Mouse (Mus musculus) urinary bladder, postnatal 0 days (tissue): ENCODE data around the gene Olfr1402. TPM values are rescaled to one million over a fixed set of nuclear protein-coding genes. Genes with fewer than 3 reads are reported as not detected.

Experiments used
- polyA plus RNA-seq: library from polyadenylated mRNA; unstranded; fragments of >200 nt; fragmentation: Nextera tagmentation; extraction: Ambion mirVana; gene quantifications from 2 replicates; pipeline ENCODE4 v1.2.1, GENCODE M21; 2015

Gene Olfr1402
- polyA plus RNA-seq: 0.08 and 0.20 TPM in 2 replicates

GRCm38 (mm10) chr3:97421920-97422319 is at the start of gene Olfr1402:
Gene Olfr1402, minus strand, starts transcription at chr3:97422020.

Other genes starting within 250 kb of the Olfr1402 start
- gene Bcl9, start 124.1 kb downstream of the Olfr1402 start, polyA plus RNA-seq: 14.9 and 15.7 TPM in 2 replicates
- 14.3 and 17.0 TPM in 2 replicates for gene Chd1l, start 188.2 kb upstream of the Olfr1402 start, polyA plus RNA-seq
- 314 and 339 TPM in 2 replicates for gene Fmo5, start 206.8 kb upstream of the Olfr1402 start, polyA plus RNA-seq
- 20.9 and 26.7 TPM in 2 replicates for gene Prkab2, start 236.2 kb upstream of the Olfr1402 start, polyA plus RNA-seq